ENCODE assay signal across 11 mouse cellular contexts in the genomic region with DNA sequence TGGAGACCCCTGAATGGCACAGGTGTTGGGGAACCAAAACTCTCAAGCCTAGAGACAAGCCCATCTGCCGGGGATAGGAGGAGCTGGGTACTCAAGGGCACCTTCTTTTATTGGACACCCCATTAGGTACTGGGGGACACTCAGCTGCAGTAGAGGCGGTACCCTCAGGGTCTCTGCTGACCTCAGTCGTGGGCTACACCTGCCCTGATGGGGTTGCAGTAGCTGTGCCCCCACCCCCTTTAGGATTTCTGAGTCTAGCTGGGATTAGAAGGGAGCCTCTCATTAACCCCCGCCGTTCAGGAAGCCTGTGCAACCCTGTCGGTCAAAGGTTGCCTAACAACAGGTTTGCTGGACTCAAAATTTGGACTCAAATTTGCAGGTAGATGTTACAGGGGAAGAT. TPM values are rescaled to one million over a fixed set of nuclear protein-coding genes. Genes with fewer than 3 reads are reported as not detected.
DNase-seq lines count a peak whose midpoint lies in the region; ATAC-seq lines count a peak whose summit lies in the region.
"Had no signal": no experiment of that assay in that cellular context is flagged by ENCODE, and none has a peak within 500 bp of the region (broad histone marks: within the 10 kb centered on the region; RNA-seq: fewer than 3 reads in every experiment).

No protein-coding gene starts in this region.

- 17% methylated on average over 6 of the region's 6 CpGs for WGBS in kidney, embryonic 16.5 days
- 4% methylated on average over 6 of the region's 6 CpGs for WGBS in forebrain, embryonic 11.5 days
- WGBS in intestine, embryonic 15.5 days = 20% methylated on average over 6 of the region's 6 CpGs
- WGBS in neural tube, embryonic 12.5 days = 11% methylated on average over 6 of the region's 6 CpGs

- DNase-seq in kidney, postnatal 36 days = no peak
- DNase-seq in forebrain, embryonic 11.5 days (ENCODE audit: low spot score) = no peak
- DNase-seq in layer of hippocampus, adult 9-10 months (ENCODE audit: low spot score) = no peak
- no peak for DNase-seq in spleen, postnatal 14 days (ENCODE audit: low spot score in 2 of 2)
- DNase-seq in cerebellum, adult 9-11 months = no peak
- DNase-seq: cerebellum, adult 11-12 months; heart, postnatal 4 days; right cerebral cortex, adult 18-20 months had no signal

- H3K36me3 ChIP-seq in kidney, embryonic 16.5 days (ENCODE audit: insufficient read depth, low read length) = no peaks in the 10 kb centered on the region
- no peaks in the 10 kb centered on the region for H3K36me3 ChIP-seq in forebrain, embryonic 11.5 days (ENCODE audit: control insufficient read depth, insufficient read depth, low read length)
- H3K36me3 ChIP-seq in intestine, embryonic 15.5 days = no peaks in the 10 kb centered on the region
- no peaks in the 10 kb centered on the region for H3K36me3 ChIP-seq in neural tube, embryonic 12.5 days

- H3K9me3 ChIP-seq in kidney, embryonic 16.5 days (ENCODE audit: low read length) = no peaks in the 10 kb centered on the region
- H3K9me3 ChIP-seq in forebrain, embryonic 11.5 days (ENCODE audit: control insufficient read depth, low read length) = no peaks in the 10 kb centered on the region
- H3K9me3 ChIP-seq in intestine, embryonic 15.5 days = no peaks in the 10 kb centered on the region
- H3K9me3 ChIP-seq in neural tube, embryonic 12.5 days = no peaks in the 10 kb centered on the region

- peak overlapping the region; percentile 80 for H3K4me2 ChIP-seq in kidney, embryonic 16.5 days (replicated peaks; ENCODE audit: low read depth, low read length)
- H3K4me2 ChIP-seq in forebrain, embryonic 11.5 days (ENCODE audit: low read depth, low read length, severe bottlenecking) = peak overlapping the region; percentile 83
- H3K4me2 ChIP-seq in intestine, embryonic 15.5 days (replicated peaks) = peak overlapping the region; percentile 99; the same call in 1 of the 2 replicates
- peak overlapping the region; percentile 94 for H3K4me2 ChIP-seq in neural tube, embryonic 12.5 days (replicated peaks)

- peak overlapping the region; percentile 60 for H3K4me3 ChIP-seq in kidney, embryonic 16.5 days (ENCODE audit: low read length)
- H3K4me3 ChIP-seq in forebrain, embryonic 11.5 days (ENCODE audit: low read depth, low read length) = peak overlapping the region; percentile 74
- H3K4me3 ChIP-seq in intestine, embryonic 15.5 days (replicated peaks) = no peak overlapping the region
- H3K4me3 ChIP-seq in neural tube, embryonic 12.5 days = peak overlapping the region; percentile 79

- H3K27ac ChIP-seq in kidney, embryonic 16.5 days (ENCODE audit: low read length) = peak overlapping the region; percentile 40; the same call in 1 of the 2 replicates
- no peak overlapping the region for H3K27ac ChIP-seq in forebrain, embryonic 11.5 days (ENCODE audit: low read depth, low read length)
- H3K27ac ChIP-seq in intestine, embryonic 15.5 days = no peak overlapping the region
- H3K27ac ChIP-seq in neural tube, embryonic 12.5 days = no peak overlapping the region

- H3K4me1 ChIP-seq in kidney, embryonic 16.5 days (ENCODE audit: insufficient read depth, low read length) = peaks cover 72% of the 10 kb centered on the region
- H3K4me1 ChIP-seq in forebrain, embryonic 11.5 days (replicated peaks; ENCODE audit: control insufficient read depth, insufficient read depth, low read length) = peaks cover 39% of the 10 kb centered on the region
- peaks cover 30% of the 10 kb centered on the region for H3K4me1 ChIP-seq in intestine, embryonic 15.5 days (replicated peaks)
- H3K4me1 ChIP-seq in neural tube, embryonic 12.5 days = peaks cover 76% of the 10 kb centered on the region

- H3K27me3 ChIP-seq in kidney, embryonic 16.5 days (ENCODE audit: insufficient read depth, low read length) = peaks cover 2% of the 10 kb centered on the region; the same call in 1 of the 2 replicates
- H3K27me3 ChIP-seq in forebrain, embryonic 11.5 days (ENCODE audit: control insufficient read depth, insufficient read depth, low read length) = no peaks in the 10 kb centered on the region
- peaks cover 13% of the 10 kb centered on the region for H3K27me3 ChIP-seq in intestine, embryonic 15.5 days (replicated peaks)
- H3K27me3 ChIP-seq in neural tube, embryonic 12.5 days (replicated peaks) = peaks cover 4% of the 10 kb centered on the region; the same call in 1 of the 2 replicates

- ATAC-seq in kidney, embryonic 16.5 days (ENCODE audit: low FRiP score, low TSS enrichment) = no peak
- ATAC-seq in forebrain, embryonic 11.5 days (replicated peaks; ENCODE audit: low FRiP score) = no peak
- no peak for ATAC-seq in intestine, embryonic 15.5 days
- no peak for ATAC-seq in neural tube, embryonic 12.5 days (ENCODE audit: low FRiP score, low read depth)

- peak overlapping the region; percentile 60 for H3K9ac ChIP-seq in kidney, embryonic 16.5 days (replicated peaks; ENCODE audit: low read length)
- peak overlapping the region; percentile 5; the same call in 1 of the 2 replicates for H3K9ac ChIP-seq in forebrain, embryonic 11.5 days (ENCODE audit: low read length)
- H3K9ac ChIP-seq in intestine, embryonic 15.5 days = no peak overlapping the region
- H3K9ac ChIP-seq in neural tube, embryonic 12.5 days = peak overlapping the region; percentile 88

RNA-seq across cellular contexts. Expression of gene Scube3, which starts 2.3 kb away (rescaled TPM):
- 18.6 and 19.9 TPM in 2 replicates for polyA plus RNA-seq in kidney, embryonic 16.5 days (2015; fragmentation: Nextera tagmentation; extraction: Ambion mirVana)
- polyA plus RNA-seq in forebrain, embryonic 11.5 days (2014; fragmentation: Nextera tagmentation; extraction: Ambion mirVana) = 10.5 and 12.4 TPM in 2 replicates
- polyA plus RNA-seq in intestine, embryonic 15.5 days (2015; fragmentation: Nextera tagmentation; extraction: Ambion mirVana) = 2.0 and 2.5 TPM in 2 replicates
- 6.8 and 7.3 TPM in 2 replicates for polyA plus RNA-seq in neural tube, embryonic 12.5 days (2016; fragmentation: Nextera tagmentation; extraction: Ambion mirVana)

RNA-seq across cellular contexts. Expression of gene Zfp523, which starts 32.7 kb away (rescaled TPM):
- polyA plus RNA-seq in kidney, embryonic 16.5 days (2015; fragmentation: Nextera tagmentation; extraction: Ambion mirVana) = 38.2 and 40.4 TPM in 2 replicates
- polyA plus RNA-seq in forebrain, embryonic 11.5 days (2014; fragmentation: Nextera tagmentation; extraction: Ambion mirVana) = 37.8 and 40.2 TPM in 2 replicates
- 25.7 and 28.1 TPM in 2 replicates for polyA plus RNA-seq in intestine, embryonic 15.5 days (2015; fragmentation: Nextera tagmentation; extraction: Ambion mirVana)
- polyA plus RNA-seq in neural tube, embryonic 12.5 days (2016; fragmentation: Nextera tagmentation; extraction: Ambion mirVana) = 45.0 and 53.9 TPM in 2 replicates
